ENCODE assay signal across 8 mouse cellular contexts in genomic region chr2:167628872-167629271, GRCm38 (mm10). TPM values are rescaled to one million over a fixed set of nuclear protein-coding genes. Genes with fewer than 3 reads are reported as not detected.
DNase-seq lines count a peak whose midpoint lies in the region; ATAC-seq lines count a peak whose summit lies in the region.

No protein-coding gene starts in this region.

- DNase-seq in CD4-positive, CD25-positive, alpha-beta regulatory T cell, adult 2 months (ENCODE audit: low read depth, low spot score) = peak; percentile 32
- DNase-seq in urinary bladder, postnatal 14 days (ENCODE audit: low spot score) = peak; percentile 60
- DNase-seq in urinary bladder, adult 2 months (ENCODE audit: low spot score) = no peak
- peak; percentile 71 to 72 for DNase-seq in kidney, postnatal 25 days
- no peak for DNase-seq in right cerebral cortex, adult 18-20 months

- ATAC-seq in CD4-positive, CD25-positive, alpha-beta regulatory T cell, adult 4 months = no peak
- ATAC-seq in megakaryocyte-erythroid progenitor cell, adult 5-6 weeks (replicated peaks; ENCODE audit: low FRiP score, low TSS enrichment, poor library complexity, severe bottlenecking) = peak; percentile 85
- ATAC-seq in frontal cortex, adult (ENCODE audit: low TSS enrichment) = no peak

RNA-seq across cellular contexts. Expression of gene Ube2v1, which starts 3.0 kb away (rescaled TPM):
- polyA plus RNA-seq in CD4-positive, CD25-positive, alpha-beta regulatory T cell, adult 4 months (2017; shearing (Covaris generic)) = 100 to 1,000 TPM; 373 to 544 TPM
- polyA plus RNA-seq in urinary bladder, adult 2 months (2012; rRNA removed) = 111 and 152 TPM in 2 replicates
- total RNA-seq in megakaryocyte-erythroid progenitor cell, adult 5-6 weeks (2014; fragmentation: Nextera tagmentation) = 194 and 207 TPM in 2 replicates
- 46.6 and 78.6 TPM in 2 replicates for total RNA-seq in megakaryocyte-erythroid progenitor cell, adult 5-6 weeks (2017)

RNA-seq across cellular contexts. Expression of gene Gm20431, which starts 32.4 kb away (rescaled TPM):
- not detected for polyA plus RNA-seq in CD4-positive, CD25-positive, alpha-beta regulatory T cell, adult 4 months (2017; shearing (Covaris generic))
- polyA plus RNA-seq in urinary bladder, adult 2 months (2012; rRNA removed) = not detected in 2 replicates
- 16.1 TPM in 1 of 2 replicates, not detected in the other for total RNA-seq in megakaryocyte-erythroid progenitor cell, adult 5-6 weeks (2014; fragmentation: Nextera tagmentation)
- total RNA-seq in megakaryocyte-erythroid progenitor cell, adult 5-6 weeks (2017) = not detected in 2 replicates

RNA-seq across cellular contexts. Expression of gene Cebpb, which starts 59.8 kb away (rescaled TPM):
- 1 to 10 TPM in 1 of 2 experiments, under 1 TPM in 1; 0.70 to 2.7 TPM for polyA plus RNA-seq in CD4-positive, CD25-positive, alpha-beta regulatory T cell, adult 4 months (2017; shearing (Covaris generic))
- 57.1 and 69.7 TPM in 2 replicates for polyA plus RNA-seq in urinary bladder, adult 2 months (2012; rRNA removed)
- total RNA-seq in megakaryocyte-erythroid progenitor cell, adult 5-6 weeks (2014; fragmentation: Nextera tagmentation) = 0.83 and 1.4 TPM in 2 replicates
- total RNA-seq in megakaryocyte-erythroid progenitor cell, adult 5-6 weeks (2017) = 2.3 and 3.1 TPM in 2 replicates

Comparison
In these comparisons a context has a peak if more than half of its experiments do, and no peak if none do; other contexts are left out.
1. DNase-seq: peak in CD4-positive, CD25-positive, alpha-beta regulatory T cell, adult 2 months (single experiment), urinary bladder, postnatal 14 days (single experiment) and kidney, postnatal 25 days (2 of 2); none in urinary bladder, adult 2 months (single experiment) and right cerebral cortex, adult 18-20 months (single experiment).
2. RNA of gene Cebpb, which starts 59.8 kb away (polyA plus RNA-seq): 57.1 to 69.7 TPM in urinary bladder, adult 2 months; 0.70 to 2.7 TPM in CD4-positive, CD25-positive, alpha-beta regulatory T cell, adult 4 months; every median in the first group is over 10 times any median in the second.